Mouse (Mus musculus): Measurements from ENCODE around the gene Sirt7. TPM values are rescaled to one million over a fixed set of nuclear protein-coding genes. Genes with fewer than 3 reads are reported as not detected.
"Not testable (repeated sequence)": the region's sequence is repeated elsewhere in the genome, so short reads cannot be mapped to it uniquely, and the experiment has no call there.

Sirt7 gene
- total and polyA plus RNA-seq, 3 experiments, result 72.3 to 78.2 TPM; not detected in 1

- peaks cover 10 to 15% of the 10 kb centered on the region in 2 experiments for H3K36me3 ChIP-seq (ENCODE audit: control insufficient read depth in 1 of 2, insufficient read depth in 2 of 2, low read length in 2 of 2)
- H3K27ac ChIP-seq (ENCODE audit: control insufficient read depth, low read depth, low read length); H3K4me3 ChIP-seq (ENCODE audit: control insufficient read depth in 1 of 2, insufficient read depth in 1 of 2, low read depth in 2 of 2, low read length in 2 of 2); DNase-seq (ENCODE audit: low read depth, low spot score); H3K9me3 ChIP-seq (replicated peaks; ENCODE audit: insufficient read depth, low read length); H3K9ac ChIP-seq (ENCODE audit: control insufficient read depth, low read depth, low read length, poor library complexity, severe bottlenecking); H3K27me3 ChIP-seq (ENCODE audit: control insufficient read depth in 1 of 2, insufficient read depth in 2 of 2, low read length in 2 of 2): not testable (repeated sequence)
- H3K79me2 ChIP-seq (ENCODE audit: control insufficient read depth, insufficient read depth, low read length, poor library complexity), result peaks cover 35% of the 10 kb centered on the region
- H3K4me1 ChIP-seq (ENCODE audit: control insufficient read depth in 1 of 2, insufficient read depth in 2 of 2, low read length in 2 of 2), result peaks cover 5 to 18% of the 10 kb centered on the region in 2 experiments
Measured at GRCm38 (mm10) chr11:120582982-120583293, 42.1 kb downstream of the Sirt7 start.

DNA sequence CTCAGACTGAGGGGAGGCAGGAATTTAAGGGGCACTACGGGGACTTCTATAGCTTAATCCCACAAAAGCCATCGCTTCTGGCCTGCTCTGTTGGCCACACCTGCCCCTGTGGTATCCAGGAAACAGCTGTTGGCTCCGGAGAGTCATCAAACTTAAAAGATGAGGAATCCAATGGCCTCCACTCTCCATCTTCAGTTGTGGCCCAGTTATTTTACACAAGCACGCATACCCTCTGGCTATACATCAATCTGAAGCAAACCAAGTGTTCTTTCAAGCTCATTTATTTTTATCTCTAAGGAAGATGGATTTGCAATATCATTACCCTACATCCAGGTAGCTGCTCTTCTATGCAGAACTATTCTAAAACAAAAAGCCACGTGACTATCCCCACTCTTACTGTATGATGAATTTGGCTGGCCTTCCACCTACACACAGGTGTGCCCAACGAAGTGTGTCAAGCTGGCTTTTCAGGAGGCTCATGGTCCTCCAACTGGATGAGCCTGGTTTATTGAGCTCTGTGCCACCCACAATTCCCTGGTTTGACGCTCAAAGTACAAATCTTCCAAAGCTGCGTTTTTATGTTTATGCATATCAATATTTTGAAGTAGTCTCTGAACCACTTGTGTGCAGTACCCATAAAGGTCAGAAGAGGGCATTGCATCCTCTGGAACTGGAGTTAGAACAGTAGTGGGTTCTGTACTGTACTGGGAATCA lies 42.6 kb downstream of the Sirt7 start:
- TF ChIP-seq TCF12 (IDR thresholded peaks at IDR 0.05; ENCODE audit: low read depth, low read length) (no peak), MAX (IDR thresholded peaks at IDR 0.05; ENCODE audit: low read length) (no peak; the same call in 1 of the 2 replicates), RAD21 (IDR thresholded peaks at IDR 0.05; ENCODE audit: low read depth, low read length) (peak; percentile 67), USF2 (IDR thresholded peaks at IDR 0.05; ENCODE audit: borderline replicate concordance in 1 of 2, insufficient read depth in 1 of 2, low read depth in 1 of 2, low read length in 2 of 2) (no peak), SMC3 (IDR thresholded peaks at IDR 0.05; ENCODE audit: low read depth, low read length) (peak; percentile 63), ZMIZ1 (IDR thresholded peaks at IDR 0.05; ENCODE audit: low read depth, low read length) (no peak), TBP (IDR thresholded peaks at IDR 0.05; ENCODE audit: low read depth, low read length) (no peak), BHLHE40 (IDR thresholded peaks at IDR 0.05; ENCODE audit: borderline replicate concordance, low read depth, low read length) (no peak), ZC3H11A (IDR thresholded peaks at IDR 0.05; ENCODE audit: low read depth, low read length) (peak; percentile 40), CHD1 (IDR thresholded peaks at IDR 0.05; ENCODE audit: low read depth, low read length) (0 out of 2 replicates have a peak, but pooled peaks have one; percentile 37), RCOR1 (IDR thresholded peaks at IDR 0.05; ENCODE audit: low read depth, low read length) (no peak), USF1 (IDR thresholded peaks at IDR 0.05; ENCODE audit: low read depth, low read length) (peak; percentile 63), MYC (IDR thresholded peaks at IDR 0.05; ENCODE audit: low read depth, low read length) (peak; percentile 63; the same call in 1 of the 2 replicates), MEF2A (IDR thresholded peaks at IDR 0.05; ENCODE audit: extremely low read depth, insufficient replicate concordance, low read depth, low read length, poor library complexity, severe bottlenecking) (no peak), CTCF (IDR thresholded peaks at IDR 0.05 in 2 of 3, conservative IDR thresholded peaks at IDR 0.05 in 1 of 3; ENCODE audit: control insufficient read depth in 1 of 3, insufficient read depth in 1 of 3, low read depth in 2 of 3, low read length in 3 of 3, poor library complexity in 1 of 3, severe bottlenecking in 1 of 3) (peak; percentile 18 to 85 (median 75); a peak in 5 of 6 replicates)
- peaks cover 7 to 12% of the 10 kb centered on the region in 2 experiments; a peak in 3 of 4 replicates for H3K36me3 ChIP-seq (ENCODE audit: control insufficient read depth in 1 of 2, insufficient read depth in 2 of 2, low read length in 2 of 2)

More for the DNA sequence above, 42.6 kb downstream of the Sirt7 start:
- Histone ChIP-seq H3K4me3 (ENCODE audit: control insufficient read depth in 1 of 2, insufficient read depth in 1 of 2, low read depth in 2 of 2, low read length in 2 of 2) (peak overlapping the region; percentile 63 to 76), H3K27me3 (ENCODE audit: control insufficient read depth in 1 of 2, insufficient read depth in 2 of 2, low read length in 2 of 2) (no peaks in the 10 kb centered on the region), H3K27ac (ENCODE audit: control insufficient read depth, low read depth, low read length) (peak overlapping the region; percentile 73), H3K9me3 (replicated peaks; ENCODE audit: insufficient read depth, low read length) (no peaks in the 10 kb centered on the region), H3K79me2 (ENCODE audit: control insufficient read depth, insufficient read depth, low read length, poor library complexity) (peaks cover 35% of the 10 kb centered on the region), H3K4me1 (ENCODE audit: control insufficient read depth in 1 of 2, insufficient read depth in 2 of 2, low read length in 2 of 2) (peaks cover 5 to 18% of the 10 kb centered on the region in 2 experiments), H3K9ac (ENCODE audit: control insufficient read depth, low read depth, low read length, poor library complexity, severe bottlenecking) (peak overlapping the region; percentile 84)
- peak; percentile 84 for DNase-seq (ENCODE audit: low read depth, low spot score)

Measured in MEL (cell line).